Mouse (Mus musculus) kidney, postnatal 4 days (tissue): ENCODE results near the gene Gm6902.
"Not testable (repeated sequence)": the region's sequence is repeated elsewhere in the genome, so short reads cannot be mapped to it uniquely, and the experiment has no call there.

Experiments
- DNase-seq, 2 experiments: peaks; one replicate each; pipeline ENCODE4 v3.0.0; 2021; ENCODE audit warnings: mixed read lengths in 2 of 2

The Gm6902 gene

DNA sequence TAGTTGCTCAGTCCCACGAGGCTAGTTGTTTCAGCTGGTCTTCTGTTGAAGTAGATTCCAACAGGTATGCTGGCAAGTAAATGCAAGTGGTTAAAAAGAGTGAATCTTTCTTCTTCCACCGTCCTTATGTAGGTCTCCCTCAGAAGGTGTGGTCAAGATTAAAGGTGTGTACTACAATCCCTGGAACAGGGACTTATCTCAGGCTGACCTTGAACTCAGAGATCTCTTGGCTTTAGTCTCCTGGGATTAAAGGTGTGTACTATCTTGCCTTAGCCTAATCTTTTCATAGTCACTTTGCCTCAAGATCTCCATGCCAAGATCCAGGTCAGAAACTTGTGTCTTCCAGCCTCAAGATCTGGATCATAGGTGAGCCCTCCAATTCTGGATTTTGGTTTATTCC, at the start of gene Gm6902:
Gm6902 (minus strand) TSS at position 101 of the 400 bp plus-strand sequence.
- not testable (repeated sequence) for DNase-seq

DNA sequence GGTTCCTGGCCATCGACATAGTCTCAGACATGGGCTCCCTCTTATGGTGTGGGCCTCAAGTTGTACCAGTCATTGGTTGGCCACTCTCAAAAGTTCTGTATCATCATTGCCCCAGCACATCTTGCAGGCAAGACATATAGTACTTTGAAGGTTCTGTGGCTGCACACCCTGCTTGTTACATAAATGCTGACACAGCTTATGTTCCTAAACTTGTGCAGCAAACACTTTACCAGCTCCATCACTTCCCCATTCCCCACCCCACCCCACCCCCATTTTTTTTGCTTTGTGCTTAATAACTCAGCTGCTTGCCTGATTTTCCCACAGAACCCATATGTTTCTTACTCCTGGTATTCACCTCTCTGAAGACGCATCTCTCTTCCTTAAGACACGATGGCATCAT, 22.2 kb upstream of the Gm6902 start, which contains the start of gene Nlrp4e:
Nlrp4e (plus strand) TSS at position 301 of the 400 bp plus-strand sequence.
- not testable (repeated sequence) for DNase-seq

DNA sequence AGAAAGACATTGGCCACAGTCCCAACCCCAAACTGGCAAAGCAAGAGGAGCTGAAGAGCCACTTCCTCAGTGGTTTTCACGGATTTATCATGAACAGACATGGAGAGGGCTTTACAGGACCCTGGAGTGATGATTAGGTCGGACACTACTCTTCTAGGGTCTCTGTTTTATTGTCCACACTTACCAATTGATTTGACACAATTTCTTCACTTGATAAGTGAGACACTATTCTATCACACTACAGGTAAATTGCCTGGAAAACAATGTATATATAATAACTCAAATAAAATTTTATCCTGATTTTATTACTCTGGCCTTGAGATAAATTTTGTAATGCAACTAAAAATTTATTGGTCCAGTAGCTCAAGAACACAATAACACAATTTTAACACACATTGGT, 27.1 kb downstream of the Gm6902 start, which contains the start of gene Vmn1r166:
Vmn1r166 (minus strand) TSS at position 101 of the 400 bp plus-strand sequence.
- not testable (repeated sequence) for DNase-seq
